Mouse (Mus musculus): ENCODE measurements around the gene Rita1. TPM values are rescaled to one million over a fixed set of nuclear protein-coding genes. Genes with fewer than 3 reads are reported as not detected.

Rita1 gene
- total and polyA plus RNA-seq, 2 experiments from 2014 or later, result 24.1 to 28.6 TPM

DNA sequence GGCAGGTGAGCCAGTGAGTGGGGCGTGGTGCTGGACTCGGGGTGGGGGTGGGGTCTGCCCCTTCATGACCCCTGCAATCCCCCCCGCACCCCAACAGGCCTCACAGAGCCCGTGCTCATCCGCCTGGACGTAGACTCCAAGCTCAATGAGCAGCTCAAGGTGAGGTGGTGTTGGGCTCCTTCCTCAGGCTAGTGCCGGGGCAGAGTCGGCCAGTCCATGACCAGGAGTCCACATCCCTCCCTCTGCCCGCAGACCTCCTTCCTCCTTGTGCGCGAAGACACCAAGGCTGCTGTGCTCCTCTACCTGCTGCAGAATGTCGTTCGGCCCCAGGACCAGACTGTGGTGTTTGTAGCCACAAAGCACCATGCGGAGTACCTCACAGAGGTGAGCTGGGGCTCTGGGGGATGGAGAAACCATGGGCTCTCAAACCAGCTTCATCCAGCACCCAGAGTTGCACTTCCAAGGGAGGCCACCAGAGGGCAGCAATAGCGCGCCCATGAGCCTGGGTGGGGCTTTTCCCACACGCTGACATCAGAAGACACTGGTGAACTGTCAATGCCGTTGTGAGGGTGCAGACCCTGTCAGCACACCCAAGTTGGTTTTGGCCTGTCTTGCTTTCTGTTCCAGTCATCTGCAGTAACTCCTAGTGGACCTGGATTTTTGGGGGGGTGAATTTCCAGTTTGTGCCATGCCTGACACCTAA, 8.1 kb upstream of the Rita1 start:
- DNase-seq, result peak; percentile 92
- Histone ChIP-seq H3K36me3 (ENCODE audit: insufficient read depth) (peaks cover 67% of the 10 kb centered on the region), H3K4me2 (ENCODE audit: low read depth) (no peak overlapping the region)

DNA sequence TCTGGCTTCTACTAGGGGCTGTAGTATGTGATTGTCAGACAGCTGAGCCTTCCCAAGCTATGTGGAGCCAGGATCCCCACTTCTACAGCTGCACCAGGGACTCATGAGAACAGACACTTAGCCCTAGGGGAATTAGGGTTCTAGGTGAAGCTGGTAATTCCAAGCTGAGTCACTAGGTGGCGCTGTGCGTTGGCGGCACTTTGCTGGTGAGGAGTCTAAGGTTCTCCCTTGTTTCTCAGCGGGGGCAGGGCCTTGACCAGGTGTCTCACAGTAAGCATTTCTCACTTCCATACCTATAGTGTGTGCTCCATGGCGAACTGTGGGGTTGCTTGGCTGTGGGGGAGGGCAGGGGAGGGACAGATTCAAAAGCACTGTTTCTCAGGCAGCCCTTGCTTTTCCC, 6.8 kb upstream of the Rita1 start:
- TF ChIP-seq CTCF (IDR thresholded peaks at IDR 0.05; ENCODE audit: low read depth), result peak; percentile 90
- Histone ChIP-seq H3K4me1 (ENCODE audit: insufficient read depth) (no peaks in the 10 kb centered on the region), H3K27ac (ENCODE audit: low read depth, low read length) (no peak overlapping the region), H3K27me3 (ENCODE audit: insufficient read depth, low read length) (no peaks in the 10 kb centered on the region), H3K9ac (no peak overlapping the region), H3K9me3 (ENCODE audit: low read length) (no peaks in the 10 kb centered on the region), H3K4me3 (ENCODE audit: low read depth, low read length) (no peak overlapping the region), H3K36me3 (ENCODE audit: insufficient read depth) (peaks cover 55% of the 10 kb centered on the region), H3K4me2 (ENCODE audit: low read depth) (no peak overlapping the region)
- DNase-seq, result peak; percentile 79
- ATAC-seq, result no peak
- WGBS, result 17% methylated on average over 5 of the region's 5 CpGs

More for the DNA sequence above, 8.1 kb upstream of the Rita1 start:
- no peaks in the 10 kb centered on the region for H3K9me3 ChIP-seq (ENCODE audit: low read length)
- TF ChIP-seq CTCF (IDR thresholded peaks at IDR 0.05; ENCODE audit: low read depth), result peak; percentile 99
- no peaks in the 10 kb centered on the region for H3K4me1 ChIP-seq (ENCODE audit: insufficient read depth)
- H3K27me3 ChIP-seq (ENCODE audit: insufficient read depth, low read length), result no peaks in the 10 kb centered on the region
- H3K27ac ChIP-seq (ENCODE audit: low read depth, low read length), result no peak overlapping the region
- peak; percentile 53 for ATAC-seq
- WGBS, result 69% methylated on average over 18 of the region's 18 CpGs
- no peak overlapping the region for H3K9ac ChIP-seq
- no peak overlapping the region for H3K4me3 ChIP-seq (ENCODE audit: low read depth, low read length)

DNA sequence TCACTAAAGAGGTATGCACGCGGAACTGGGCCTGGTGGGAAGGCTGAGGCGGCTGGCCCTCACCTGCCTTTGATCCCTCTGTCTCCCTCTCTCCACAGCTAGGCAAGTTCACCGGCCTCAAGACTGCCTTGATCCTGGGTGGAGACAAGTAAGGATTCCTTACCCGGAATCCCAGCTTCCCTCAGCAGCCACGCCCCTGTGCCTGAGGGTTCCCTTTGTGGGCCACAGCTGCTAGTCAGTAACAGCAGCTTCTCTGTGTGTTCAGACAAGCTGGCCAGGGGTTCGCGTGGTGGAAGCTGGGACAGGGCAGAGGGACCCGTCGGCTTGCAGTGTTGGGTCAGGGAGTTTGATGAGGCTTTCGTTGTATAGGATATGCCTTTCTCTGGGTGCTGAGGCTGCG, 6.4 kb upstream of the Rita1 start:
- ATAC-seq, result no peak
- no peak overlapping the region for H3K4me2 ChIP-seq (ENCODE audit: low read depth)
- no peak for TF ChIP-seq CTCF (IDR thresholded peaks at IDR 0.05; ENCODE audit: low read depth)

DNA sequence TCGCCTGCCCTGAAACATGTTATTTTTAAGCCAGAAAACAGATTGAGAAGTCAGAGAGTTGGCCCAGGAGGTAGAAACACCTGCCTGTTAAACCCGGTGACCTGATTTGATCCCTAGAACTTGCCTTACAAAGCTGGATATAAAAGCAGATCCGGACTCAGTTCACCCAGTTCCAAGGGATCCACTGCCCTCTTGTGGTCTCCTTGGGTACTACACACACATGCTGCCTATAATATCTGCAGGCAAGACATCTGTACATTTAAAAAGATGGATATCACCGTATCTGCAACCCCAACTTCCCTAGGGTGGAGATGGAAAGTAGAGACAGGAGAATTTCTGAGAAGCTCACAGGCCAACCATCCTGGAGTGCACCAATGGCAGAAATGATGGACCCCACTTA, 3.5 kb upstream of the Rita1 start:
- Histone ChIP-seq H3K27me3 (ENCODE audit: insufficient read depth, low read length) (no peaks in the 10 kb centered on the region), H3K9ac (no peak overlapping the region), H3K27ac (ENCODE audit: low read depth, low read length) (no peak overlapping the region), H3K9me3 (ENCODE audit: low read length) (no peaks in the 10 kb centered on the region), H3K4me1 (ENCODE audit: insufficient read depth) (peaks cover 11% of the 10 kb centered on the region; the same call in 1 of the 2 replicates), H3K4me2 (ENCODE audit: low read depth) (no peak overlapping the region), H3K4me3 (ENCODE audit: low read depth, low read length) (no peak overlapping the region), H3K36me3 (ENCODE audit: insufficient read depth) (peaks cover 33% of the 10 kb centered on the region)
- DNase-seq, result peak; percentile 50
- peak; percentile 78 for TF ChIP-seq CTCF (IDR thresholded peaks at IDR 0.05; ENCODE audit: low read depth)
- ATAC-seq, result no peak
- WGBS, result 97% methylated on average over 4 of the region's 4 CpGs

More for the DNA sequence above, 6.4 kb upstream of the Rita1 start:
- H3K27ac ChIP-seq (ENCODE audit: low read depth, low read length), result no peak overlapping the region
- H3K27me3 ChIP-seq (ENCODE audit: insufficient read depth, low read length), result no peaks in the 10 kb centered on the region
- 0 out of 2 replicates have a peak, but pooled peaks cover 3% of the 10 kb centered on the region for H3K4me1 ChIP-seq (ENCODE audit: insufficient read depth)
- no peaks in the 10 kb centered on the region for H3K9me3 ChIP-seq (ENCODE audit: low read length)
- no peak overlapping the region for H3K4me3 ChIP-seq (ENCODE audit: low read depth, low read length)
- H3K36me3 ChIP-seq (ENCODE audit: insufficient read depth), result peaks cover 52% of the 10 kb centered on the region
- no peak for DNase-seq
- 88% methylated on average over 12 of the region's 12 CpGs for WGBS
- no peak overlapping the region for H3K9ac ChIP-seq

DNA sequence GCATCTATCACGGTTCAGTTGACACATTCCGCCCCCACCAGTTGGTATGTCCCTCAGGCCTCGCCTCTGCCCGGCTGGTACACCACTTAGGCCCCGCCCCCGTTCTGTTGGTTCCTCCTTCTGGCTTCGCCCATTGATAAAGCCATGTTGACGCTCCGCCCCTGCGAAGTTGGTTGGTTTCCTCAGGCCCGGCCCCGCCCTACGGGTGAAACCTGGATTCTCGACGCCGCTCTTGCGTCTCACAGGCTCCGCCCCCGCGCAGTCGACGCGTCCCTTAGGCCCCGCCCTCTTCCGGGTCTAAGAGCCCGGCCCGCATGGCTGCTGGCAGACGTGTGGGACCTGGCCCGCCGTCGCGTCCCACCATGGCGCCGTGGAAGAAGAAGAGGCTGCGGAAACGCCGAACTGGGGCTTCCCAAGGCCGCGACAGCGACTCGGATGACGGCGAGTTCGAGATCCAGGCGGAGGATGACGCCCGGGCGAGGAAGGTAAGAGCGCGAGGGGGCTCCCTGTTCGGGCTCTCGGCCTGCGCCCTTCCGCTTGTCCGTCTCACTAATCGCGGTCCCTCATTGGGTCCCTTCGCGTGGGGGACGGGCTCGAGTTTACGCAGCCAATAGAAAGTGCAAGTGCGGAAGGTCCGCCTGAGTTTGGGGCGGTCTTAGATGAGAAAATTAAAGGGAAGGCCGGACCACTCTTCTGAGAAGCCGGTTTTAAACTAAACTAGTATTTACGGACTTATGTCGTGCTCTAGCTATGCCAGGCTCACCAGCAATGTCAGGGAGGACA, 624 bp upstream of the Rita1 start:
- under 1% methylated on average over 69 of the region's 69 CpGs for WGBS
- H3K36me3 ChIP-seq (ENCODE audit: insufficient read depth), result peaks cover 6% of the 10 kb centered on the region
- DNase-seq, result peak; percentile 100
- H3K4me2 ChIP-seq (ENCODE audit: low read depth), result peak overlapping the region; percentile 67
- peaks cover 11% of the 10 kb centered on the region; the same call in 1 of the 2 replicates for H3K4me1 ChIP-seq (ENCODE audit: insufficient read depth)
- H3K27me3 ChIP-seq (ENCODE audit: insufficient read depth, low read length), result no peaks in the 10 kb centered on the region
- H3K9me3 ChIP-seq (ENCODE audit: low read length), result no peaks in the 10 kb centered on the region
- no peak for TF ChIP-seq CTCF (IDR thresholded peaks at IDR 0.05; ENCODE audit: low read depth)
- H3K9ac ChIP-seq, result peak overlapping the region; percentile 73
- peak; percentile 92 for ATAC-seq
- H3K4me3 ChIP-seq (ENCODE audit: low read depth, low read length), result peak overlapping the region; percentile 76
- H3K27ac ChIP-seq (ENCODE audit: low read depth, low read length), result peak overlapping the region; percentile 93

DNA sequence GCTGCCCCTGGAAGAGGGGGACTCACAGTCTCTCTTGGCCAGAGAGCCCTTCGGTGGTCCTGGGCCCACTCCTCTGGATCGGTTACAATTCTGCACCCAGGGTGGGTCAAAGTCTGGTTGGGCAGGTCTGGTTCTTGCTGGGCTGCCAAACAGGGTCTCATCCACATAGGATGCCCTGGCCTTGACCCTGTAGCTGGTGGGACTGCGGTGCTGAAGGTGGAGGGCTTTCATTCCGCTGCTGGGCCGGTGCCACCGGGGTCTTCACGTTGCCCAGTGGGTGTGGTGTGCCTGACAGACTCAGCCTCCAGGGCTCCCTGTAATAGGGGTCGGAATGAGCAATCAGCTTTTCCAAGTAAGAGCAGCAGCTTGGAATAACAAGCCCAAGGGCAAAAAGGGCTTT, 973 bp downstream of the Rita1 start:
- Histone ChIP-seq H3K27me3 (ENCODE audit: insufficient read depth, low read length) (no peaks in the 10 kb centered on the region), H3K27ac (ENCODE audit: low read depth, low read length) (no peak overlapping the region), H3K4me1 (ENCODE audit: insufficient read depth) (peaks cover 11% of the 10 kb centered on the region; the same call in 1 of the 2 replicates), H3K36me3 (ENCODE audit: insufficient read depth) (no peaks in the 10 kb centered on the region), H3K9me3 (ENCODE audit: low read length) (no peaks in the 10 kb centered on the region), H3K9ac (peak overlapping the region; percentile 73), H3K4me2 (ENCODE audit: low read depth) (peak overlapping the region; percentile 67), H3K4me3 (ENCODE audit: low read depth, low read length) (peak overlapping the region; percentile 76)
- no peak for TF ChIP-seq CTCF (IDR thresholded peaks at IDR 0.05; ENCODE audit: low read depth)
- no peak for ATAC-seq
- DNase-seq, result no peak
- 42% methylated on average over 8 of the region's 8 CpGs for WGBS

DNA sequence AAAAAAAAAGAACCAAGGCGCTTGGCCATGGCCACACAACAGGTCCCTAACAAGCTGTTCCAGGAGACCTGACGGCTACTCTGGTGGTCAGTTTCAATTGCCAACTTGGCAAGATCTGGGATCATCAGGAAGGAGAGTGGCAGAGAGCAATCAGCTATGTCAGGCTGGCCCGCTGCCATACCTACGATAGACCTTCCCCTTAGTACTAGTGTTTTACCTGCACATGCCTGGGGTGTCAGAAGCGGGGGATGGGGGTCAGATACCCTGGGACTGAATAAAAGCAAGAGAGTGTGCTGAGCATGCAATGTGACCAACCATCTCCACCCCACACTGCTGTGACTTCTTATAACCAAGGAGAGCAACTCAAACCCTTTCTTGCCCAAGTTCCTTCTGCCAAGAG, 1.5 kb downstream of the Rita1 start:
- TF ChIP-seq CTCF (IDR thresholded peaks at IDR 0.05; ENCODE audit: low read depth), result no peak
- Histone ChIP-seq H3K36me3 (ENCODE audit: insufficient read depth) (no peaks in the 10 kb centered on the region), H3K27ac (ENCODE audit: low read depth, low read length) (no peak overlapping the region), H3K27me3 (ENCODE audit: insufficient read depth, low read length) (no peaks in the 10 kb centered on the region), H3K4me1 (ENCODE audit: insufficient read depth) (peaks cover 11% of the 10 kb centered on the region; the same call in 1 of the 2 replicates), H3K9ac (no peak overlapping the region), H3K4me3 (ENCODE audit: low read depth, low read length) (no peak overlapping the region), H3K9me3 (ENCODE audit: low read length) (no peaks in the 10 kb centered on the region), H3K4me2 (ENCODE audit: low read depth) (peak overlapping the region; percentile 67)
- no peak for ATAC-seq
- WGBS, result 89% methylated on average over 5 of the region's 5 CpGs
- no peak for DNase-seq

All from forebrain, postnatal 0 days (tissue).